Mouse (Mus musculus): ENCODE measurements around the gene Fam110a.

- no peak for TF ChIP-seq GATA1 (IDR thresholded peaks at IDR 0.05; ENCODE audit: borderline replicate concordance, low read length)
- TF ChIP-seq FLI1 (IDR thresholded peaks at IDR 0.05; ENCODE audit: low read length) = no peak
Measured at GRCm38 (mm10) chr2:152000291-152000679, 20.3 kb upstream of the Fam110a start.

All from megakaryocyte, embryonic 14.5 days (primary cell).